Mouse (Mus musculus) heart, adult 2 months (tissue): ENCODE data around the gene Slc39a11.

Experiments used
- CTCF ChIP-seq: fragments of 200-600 bp; IDR thresholded peaks from 2 replicates; pipeline ENCODE4 v1.8.1; 2022; ENCODE audit warnings: antibody characterized with exemption, mild to moderate bottlenecking, moderate library complexity
- EP300 ChIP-seq: fragments of 200-500 bp; IDR thresholded peaks from 2 replicates; pipeline ENCODE4 v1.6.1; 2011; ENCODE audit warnings: low read depth, low read length, control low read depth; ENCODE audit not compliant: insufficient read depth
- POLR2A ChIP-seq: fragments of 200-500 bp; IDR thresholded peaks from 2 replicates; pipeline ENCODE4 v1.6.1; 2011; ENCODE audit warnings: mild to moderate bottlenecking, low read depth, low read length, control low read depth; ENCODE audit not compliant: insufficient read depth

GRCm38 (mm10) chr11:113539079-113539478, 110.8 kb downstream of the Slc39a11 start:
- no peak for TF ChIP-seq CTCF
- TF ChIP-seq EP300 = no peak
- TF ChIP-seq POLR2A = no peak
